Mouse (Mus musculus) small intestine, adult 2 months (tissue): ENCODE measurements at regions not wholly inside any gene's neighbourhood (a gene's known extent, or its start where the extent isn't known, plus 50 kb on each side); places are given as distances from the start of the nearest gene placed in this dataset.
"Not testable (repeated sequence)": the region's sequence is repeated elsewhere in the genome, so short reads cannot be mapped to it uniquely, and the experiment has no call there.

Experiments
- H3K27ac ChIP-seq: fragments of 200-500 bp; 2 replicates; pipeline ENCODE4 v1.5.1; 2012; ENCODE audit warnings: low read depth, low read length, control low read depth, inconsistent platforms; ENCODE audit not compliant: insufficient read depth
- H3K27me3 ChIP-seq: fragments of 200-500 bp; 2 replicates; pipeline ENCODE4 v1.6.1; 2012; ENCODE audit warnings: mild to moderate bottlenecking, moderate library complexity, low read length, inconsistent platforms; ENCODE audit not compliant: control insufficient read depth, insufficient read depth
- H3K36me3 ChIP-seq: fragments of 200-500 bp; 2 replicates; pipeline ENCODE4 v1.6.1; 2012; ENCODE audit warnings: mild to moderate bottlenecking, low read length, control low read depth, inconsistent platforms; ENCODE audit not compliant: control insufficient read depth, insufficient read depth
- H3K4me1 ChIP-seq: fragments of 200-500 bp; 2 replicates; pipeline ENCODE4 v1.6.1; 2012; ENCODE audit warnings: low read length, inconsistent platforms, mixed read lengths; ENCODE audit not compliant: control insufficient read depth, insufficient read depth, insufficient read length
- H3K4me3 ChIP-seq: fragments of 200-500 bp; 2 replicates; pipeline ENCODE4 v1.5.1; 2012; ENCODE audit warnings: low read depth, mild to moderate bottlenecking, control low read depth, inconsistent platforms, low read length, moderate library complexity
- CTCF ChIP-seq: fragments of 200-500 bp; IDR thresholded peaks from 2 replicates; pipeline ENCODE4 v1.5.1; 2012; ENCODE audit warnings: low read depth, mild to moderate bottlenecking, control low read depth, inconsistent platforms, low read length, moderate library complexity, mixed read lengths; ENCODE audit not compliant: insufficient replicate concordance, insufficient read length; ENCODE audit errors: extremely low read depth
- POLR2A ChIP-seq: fragments of 200-500 bp; IDR thresholded peaks from 2 replicates; pipeline ENCODE4 v1.6.1; 2012; ENCODE audit warnings: low read depth, mild to moderate bottlenecking, control low read depth, inconsistent platforms, low read length, moderate library complexity
- WGBS: fragments of 180-500 bp; shearing (Covaris S2); methylation state at CpG from one replicate; pipeline ENCODE4 v1.1.7; 2018; 5-methylcytosine and 5-hydroxymethylcytosine counted together

DNA sequence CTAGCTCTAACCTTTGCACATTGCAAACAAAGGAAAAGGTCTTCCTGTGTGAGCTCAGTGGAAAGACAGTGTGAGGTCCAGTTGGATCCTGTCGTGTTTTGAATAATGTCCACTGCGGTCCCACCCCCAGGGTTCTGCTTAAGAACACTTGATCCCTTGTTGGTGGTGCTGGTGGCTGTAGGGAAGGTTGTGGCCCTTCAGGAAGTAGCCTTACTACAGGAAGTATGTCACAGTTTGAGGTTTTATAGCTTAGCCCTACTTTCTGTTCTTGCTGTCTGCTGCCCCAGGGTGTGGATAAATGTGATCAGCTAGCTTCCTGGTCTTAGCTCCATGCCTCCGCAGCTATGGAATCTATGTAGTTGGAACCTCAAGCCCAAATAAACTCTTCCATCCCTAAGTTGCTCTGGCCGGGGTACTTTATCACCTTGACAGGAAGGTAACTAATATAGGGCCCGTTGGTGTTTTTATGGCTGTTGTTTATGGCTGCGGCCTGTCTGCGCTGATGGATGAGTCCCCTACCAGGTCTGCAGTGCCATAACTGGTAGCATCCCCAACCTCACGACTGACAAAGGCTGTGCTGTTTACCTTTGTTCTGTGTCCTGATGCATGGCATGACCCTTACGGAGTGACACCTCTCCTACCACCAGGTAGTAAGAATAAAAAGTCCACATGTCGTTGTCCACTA, 103.1 kb upstream of the Gadl1 start:
- no peaks in the 10 kb centered on the region for H3K4me1 ChIP-seq
- no peaks in the 10 kb centered on the region for H3K27me3 ChIP-seq
- H3K4me3 ChIP-seq: no peak overlapping the region
- no peaks in the 10 kb centered on the region for H3K36me3 ChIP-seq
- no peak overlapping the region for H3K27ac ChIP-seq
- WGBS: 58% methylated on average over 10 of the region's 10 CpGs
- TF ChIP-seq POLR2A (no peak), CTCF (no peak)

DNA sequence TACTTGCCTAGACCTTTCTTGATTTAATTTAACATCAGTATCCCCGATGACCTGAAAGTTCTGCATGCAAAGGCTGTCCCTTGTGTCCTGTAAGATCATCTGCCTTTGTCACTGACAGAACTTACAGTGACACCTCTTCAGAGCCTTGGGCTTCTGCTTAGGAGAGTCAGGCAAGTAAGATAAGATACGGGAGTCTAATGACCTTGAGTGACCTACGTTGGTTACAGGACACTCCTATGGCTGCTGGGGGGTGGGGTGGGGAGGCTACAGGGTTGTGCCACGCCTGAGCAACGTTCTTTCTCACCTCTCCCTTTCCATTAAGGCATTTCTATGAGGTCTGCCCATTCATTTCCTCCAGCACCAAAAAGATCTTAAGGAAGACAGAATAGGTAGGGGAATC, 69.1 kb upstream of the Gadl1 start:
- WGBS: 34% methylated on average over 5 of the region's 5 CpGs
- TF ChIP-seq CTCF (no peak), POLR2A (no peak)
- Histone ChIP-seq H3K27ac (no peak overlapping the region), H3K4me3 (no peak overlapping the region), H3K27me3 (no peaks in the 10 kb centered on the region), H3K4me1 (peaks cover 14% of the 10 kb centered on the region), H3K36me3 (no peaks in the 10 kb centered on the region)

DNA sequence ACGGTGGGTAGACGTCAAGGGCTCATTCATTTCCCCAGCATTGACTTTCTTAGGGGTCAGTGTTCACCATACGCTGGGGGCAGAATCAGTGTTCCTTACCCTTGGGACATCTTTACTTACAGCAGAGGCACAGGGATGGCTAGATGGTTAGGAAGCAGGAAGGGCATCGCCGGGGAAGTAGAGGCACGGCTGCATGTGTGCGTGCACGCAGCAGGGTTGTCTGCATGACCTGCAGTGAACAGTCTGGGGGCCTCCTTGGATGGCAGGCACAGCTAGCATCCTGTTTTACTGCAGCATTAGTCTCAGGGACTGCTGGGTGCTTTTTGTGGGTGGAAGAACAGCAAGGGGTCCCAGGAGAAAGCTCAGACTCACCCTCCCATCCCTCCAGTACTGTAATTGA, 68.5 kb upstream of the Gadl1 start:
- 88% methylated on average over 8 of the region's 8 CpGs for WGBS
- Histone ChIP-seq H3K4me1 (peaks cover 14% of the 10 kb centered on the region), H3K27ac (no peak overlapping the region), H3K4me3 (no peak overlapping the region), H3K36me3 (no peaks in the 10 kb centered on the region), H3K27me3 (no peaks in the 10 kb centered on the region)
- TF ChIP-seq POLR2A (no peak), CTCF (no peak)

DNA sequence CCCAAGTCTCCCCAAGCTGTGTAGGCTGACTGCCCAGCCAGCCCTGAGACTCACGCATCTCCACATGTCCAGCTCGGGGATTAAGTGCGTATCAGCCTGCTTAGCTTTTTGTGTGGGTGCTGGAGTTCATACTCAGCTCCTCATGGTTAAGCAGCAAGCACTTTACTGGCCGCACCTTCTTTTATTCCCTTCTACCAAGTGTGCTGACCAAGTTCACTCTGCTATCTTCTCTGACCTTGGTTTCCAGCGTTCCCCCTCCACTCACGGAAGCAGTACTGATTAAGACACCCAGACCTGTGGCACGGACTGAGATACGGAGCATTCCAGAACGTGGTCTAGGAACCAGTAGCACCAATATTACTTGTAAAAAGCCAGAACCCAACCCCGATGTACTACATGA, 67.6 kb upstream of the Gadl1 start:
- Histone ChIP-seq H3K36me3 (no peaks in the 10 kb centered on the region), H3K27ac (no peak overlapping the region), H3K4me1 (peaks cover 14% of the 10 kb centered on the region), H3K4me3 (no peak overlapping the region), H3K27me3 (no peaks in the 10 kb centered on the region)
- 44% methylated on average over 10 of the region's 10 CpGs for WGBS
- TF ChIP-seq CTCF: no peak
- no peak for TF ChIP-seq POLR2A

DNA sequence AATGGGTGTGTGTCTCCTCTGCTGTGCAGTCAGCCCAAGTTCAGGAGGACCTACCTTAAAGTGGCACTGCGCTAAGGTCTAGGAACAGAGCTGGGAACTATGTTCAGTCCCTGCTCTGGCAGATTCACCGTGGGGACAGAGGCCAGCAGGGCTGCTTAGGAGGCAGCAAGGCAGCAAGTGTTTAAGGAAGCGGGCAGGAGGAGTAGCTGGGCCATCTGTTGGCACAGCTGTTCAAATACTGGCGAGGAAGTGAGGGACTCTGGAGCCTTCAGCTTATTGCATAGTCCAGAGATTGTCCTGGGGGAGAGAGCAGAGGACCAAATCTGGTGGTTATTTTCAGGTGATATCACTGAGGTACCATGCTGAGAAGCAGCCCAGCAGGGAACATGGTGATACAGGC, 64.9 kb upstream of the Gadl1 start:
- Histone ChIP-seq H3K4me3 (no peak overlapping the region), H3K27ac (no peak overlapping the region), H3K4me1 (peaks cover 14% of the 10 kb centered on the region), H3K36me3 (no peaks in the 10 kb centered on the region), H3K27me3 (no peaks in the 10 kb centered on the region)
- 32% methylated on average over 4 of the region's 4 CpGs for WGBS
- no peak for TF ChIP-seq CTCF
- TF ChIP-seq POLR2A: no peak

DNA sequence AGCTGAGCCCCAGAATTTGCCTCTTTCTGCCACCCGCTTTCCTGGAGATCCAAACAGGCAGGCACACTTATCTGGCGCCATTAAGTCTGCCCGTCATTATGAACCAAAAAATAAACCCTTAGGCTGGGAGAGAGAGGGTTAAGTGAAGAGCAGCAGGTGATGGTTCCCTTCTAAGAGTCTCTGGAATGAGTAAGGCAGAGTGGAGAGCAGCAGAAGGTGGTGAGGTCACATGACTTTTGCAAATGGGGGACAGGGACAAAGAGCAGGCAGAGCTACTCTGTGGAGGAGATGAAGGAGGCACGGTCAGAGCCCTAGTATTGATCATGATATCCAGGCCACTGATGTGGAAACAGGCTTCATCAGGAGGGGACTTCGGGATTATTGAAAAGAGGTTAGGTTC, 64.2 kb upstream of the Gadl1 start:
- Histone ChIP-seq H3K4me1 (peaks cover 13% of the 10 kb centered on the region), H3K36me3 (no peaks in the 10 kb centered on the region), H3K27ac (no peak overlapping the region), H3K27me3 (no peaks in the 10 kb centered on the region), H3K4me3 (no peak overlapping the region)
- TF ChIP-seq POLR2A: no peak
- no peak for TF ChIP-seq CTCF
- WGBS: 81% methylated on average over 5 of the region's 5 CpGs

DNA sequence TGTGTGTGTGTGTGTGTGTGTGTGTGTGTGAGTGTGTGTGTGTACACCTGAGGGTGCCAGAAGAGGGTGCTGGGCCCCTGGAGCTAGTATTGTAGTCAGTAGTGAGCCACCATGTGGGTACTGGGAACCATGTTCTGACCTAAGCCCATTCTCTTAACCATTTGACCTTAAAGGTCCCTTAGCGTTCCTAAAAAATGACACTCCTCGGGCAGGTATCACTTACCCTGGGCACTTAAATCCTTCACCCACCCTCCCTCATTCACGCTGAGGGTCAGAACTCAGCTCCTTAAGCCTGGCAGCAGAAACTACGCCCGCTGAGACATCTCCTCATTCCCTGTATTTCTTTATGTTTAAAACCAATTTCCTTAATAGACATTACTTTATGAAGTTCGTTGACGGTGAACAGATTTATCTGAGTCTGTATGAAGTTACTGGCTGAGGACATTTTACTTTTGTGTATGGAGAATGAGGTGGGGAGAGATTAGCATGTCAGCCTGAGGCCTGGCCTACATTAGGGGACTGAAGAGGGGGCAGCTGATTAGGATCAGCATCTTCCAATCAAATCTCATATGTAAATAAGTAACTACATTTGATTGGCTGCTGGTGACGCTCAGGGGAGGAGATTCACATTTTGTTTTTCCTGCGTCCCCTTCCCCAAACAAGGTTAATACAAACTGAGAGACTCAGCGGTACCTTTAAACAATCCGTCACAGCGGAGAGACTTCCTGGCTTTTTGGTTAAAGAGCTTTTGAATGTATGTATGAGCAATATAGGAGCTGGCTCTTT, 61.8 kb upstream of the Gadl1 start:
- 64% methylated on average over 12 of the region's 12 CpGs for WGBS

DNA sequence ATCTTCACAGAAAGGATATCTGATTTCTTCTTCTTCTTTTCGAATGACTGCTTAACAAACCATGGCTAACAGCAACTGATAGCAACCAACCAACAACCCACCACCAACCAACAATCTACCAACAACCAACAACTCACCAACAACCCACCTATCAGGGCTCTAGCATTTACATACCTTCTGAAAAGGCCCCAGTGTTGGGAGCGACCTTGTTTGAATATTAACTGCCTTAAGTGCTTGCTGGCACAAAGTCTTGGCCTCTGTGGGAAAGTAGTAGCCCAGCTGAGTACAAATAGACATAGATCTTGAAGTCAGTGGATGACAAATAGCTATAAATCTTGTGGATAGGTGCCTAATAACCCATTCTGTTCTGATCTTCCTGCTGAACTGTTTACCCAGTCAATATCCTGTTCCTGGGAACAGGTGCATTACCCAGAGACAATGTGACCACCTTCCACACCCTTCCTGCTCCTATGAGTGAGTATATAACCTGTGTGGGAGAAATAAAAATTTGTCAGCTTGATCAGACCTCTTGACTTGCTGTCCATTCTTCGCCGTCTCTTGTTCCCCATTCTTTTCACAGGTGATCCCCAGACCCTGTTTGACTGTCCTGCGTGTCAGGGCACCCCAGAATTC, 55.9 kb upstream of the Gadl1 start:
- peak overlapping the region; percentile 68 for H3K27ac ChIP-seq
- H3K27me3 ChIP-seq, H3K36me3 ChIP-seq, H3K4me1 ChIP-seq, H3K4me3 ChIP-seq: not testable (repeated sequence)
- 50% methylated on average over 5 of the region's 5 CpGs for WGBS

More for the DNA sequence above, 61.8 kb upstream of the Gadl1 start:
- Histone ChIP-seq H3K4me3 (no peak overlapping the region), H3K27ac (no peak overlapping the region), H3K4me1 (peaks cover 3% of the 10 kb centered on the region; the same call in 1 of the 2 replicates), H3K27me3 (no peaks in the 10 kb centered on the region), H3K36me3 (no peaks in the 10 kb centered on the region)
- TF ChIP-seq POLR2A (no peak), CTCF (no peak)
